Mouse (Mus musculus) cerebellum, adult 2 months (tissue): ENCODE measurements around the gene Rbmxl1.

Source experiments
- CTCF ChIP-seq: fragments of 200-500 bp; IDR thresholded peaks from 2 replicates; pipeline ENCODE4 v1.5.1; 2011; ENCODE audit warnings: low read depth, mild to moderate bottlenecking, control low read depth, low read length, moderate library complexity, borderline replicate concordance; ENCODE audit not compliant: insufficient read depth
- POLR2A ChIP-seq: fragments of 200-500 bp; IDR thresholded peaks from 2 replicates; pipeline ENCODE4 v1.6.1; 2011; ENCODE audit warnings: low read length, control low read depth, borderline replicate concordance; ENCODE audit not compliant: insufficient read depth

DNA sequence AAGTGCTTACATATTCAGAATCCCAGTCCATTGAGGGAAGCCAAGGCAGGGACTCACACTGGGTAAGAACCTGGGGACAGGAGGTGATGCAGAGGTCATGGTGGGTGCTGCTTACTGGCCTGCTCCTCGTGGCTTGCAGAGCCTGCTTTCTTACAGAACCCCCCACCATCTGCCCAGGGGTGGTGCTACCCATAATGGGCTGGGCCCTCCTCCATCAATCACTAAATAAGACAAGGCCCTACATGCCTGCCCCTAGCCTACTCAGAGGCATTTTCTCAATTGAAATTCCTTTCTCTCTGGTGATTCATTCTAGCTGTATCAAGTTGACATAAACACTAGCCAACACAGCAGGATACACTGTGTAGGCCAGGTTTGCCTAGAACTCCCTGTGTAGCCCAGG is 34.9 kb upstream of the Rbmxl1 start:
- no peak for TF ChIP-seq POLR2A
- no peak for TF ChIP-seq CTCF
